Mouse (Mus musculus) embryonic stem cell, embryonic (primary cell): ENCODE data around the gene 1700086D15Rik.

ENCODE experiments used
- CTCF ChIA-PET, 4 experiments: fragments of 300-600 bp in 2 of 4; fragments of 350-600 bp in 2 of 4; sonication (Branson Sonifier 250); formaldehyde crosslinking; loops; one replicate each; lab custom pipeline; 2022; ENCODE audit warnings: inconsistent platforms in 2 of 4; lab: Charles Lee
- POLR2A ChIA-PET, 4 experiments: fragments of 300-600 bp in 2 of 4; fragments of 350-600 bp in 2 of 4; sonication (Branson Sonifier 250); formaldehyde crosslinking; loops; one replicate each; lab custom pipeline; 2022; ENCODE audit warnings: antibody characterized with exemption in 4 of 4, inconsistent platforms in 1 of 4; lab: Charles Lee

Gene 1700086D15Rik

DNA sequence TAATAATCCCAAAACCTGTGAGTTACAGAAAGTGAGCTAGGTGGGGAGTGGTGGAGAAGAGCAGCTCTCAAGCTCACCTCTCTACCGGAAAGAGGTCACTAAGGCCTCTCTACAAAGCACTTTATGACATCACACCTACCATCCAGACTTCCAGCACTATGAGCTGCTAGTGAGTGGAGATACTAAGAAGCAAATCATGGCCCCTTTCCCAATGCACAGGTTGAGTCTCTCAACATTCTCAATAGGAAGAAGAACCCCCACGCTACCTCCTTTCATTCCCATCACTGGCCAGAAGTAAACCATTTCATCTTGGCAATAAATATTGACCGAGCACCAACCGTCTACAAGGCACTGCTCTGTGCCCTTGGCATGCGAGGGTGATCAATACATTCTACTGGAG is at the start of gene 1700086D15Rik:
1700086D15Rik (minus strand) TSS at position 101 of the 400 bp plus-strand sequence.
- POLR2A ChIA-PET, result interaction anchor here in 2 of 4 experiments (1.2 to 4.6 kb wide), 4 partner anchors 11 to 629 kb away, joined by 3 to 21 read pairs (median 8); partner anchors contain the start of gene Map2k4 (in 1 of the 2)
- CTCF ChIA-PET, result interaction anchor here in 1 of 4 experiments (0.9 kb wide), 1 partner anchor 49 kb away, joined by 3 read pairs; no protein-coding TSS in a partner anchor

DNA sequence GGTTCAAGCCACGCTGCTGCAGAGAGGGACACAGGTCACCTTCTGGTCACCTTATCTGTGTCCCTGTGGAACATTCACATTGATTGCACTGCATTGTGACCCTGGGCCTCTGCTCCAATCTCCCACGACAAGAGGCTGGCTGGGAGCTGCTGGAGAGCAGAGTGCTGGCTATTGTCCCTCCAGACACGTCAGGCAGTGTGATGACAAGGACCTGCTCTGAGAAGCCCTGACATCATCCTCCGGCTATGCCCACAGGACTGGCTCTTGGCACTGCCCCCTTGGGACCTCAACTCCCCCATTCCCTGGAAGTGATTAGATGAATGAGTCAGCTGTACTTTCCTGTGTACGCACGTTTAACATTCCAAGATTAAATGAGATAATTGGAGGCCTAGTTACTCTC is 49.8 kb upstream of the 1700086D15Rik start:
- POLR2A ChIA-PET, result interaction anchor here in 1 of 4 experiments (0.8 kb wide), 1 partner anchor 94 kb away, joined by 8 read pairs; no protein-coding TSS in a partner anchor
- CTCF ChIA-PET, result no interaction called here

DNA sequence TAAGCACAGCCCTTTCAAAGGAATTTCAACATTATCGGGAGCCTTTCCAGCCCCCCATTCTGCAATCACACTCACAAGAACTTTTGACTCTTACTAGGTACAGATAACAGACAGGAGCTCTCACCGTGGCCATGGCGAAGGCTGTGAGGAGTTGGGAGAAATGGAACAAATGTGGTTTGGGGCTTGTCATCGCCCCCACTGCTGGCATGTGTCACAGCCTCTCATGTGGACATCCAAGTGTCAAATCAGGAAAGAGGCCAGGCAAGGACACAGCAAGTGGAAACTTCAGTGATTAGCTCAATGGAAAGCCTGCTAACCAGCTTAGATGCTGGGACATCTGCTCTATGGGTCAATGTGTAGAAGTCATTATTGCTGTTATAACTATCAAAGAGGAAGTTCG is 45.6 kb upstream of the 1700086D15Rik start:
- CTCF ChIA-PET, result no interaction called here
- POLR2A ChIA-PET, result no interaction called here

DNA sequence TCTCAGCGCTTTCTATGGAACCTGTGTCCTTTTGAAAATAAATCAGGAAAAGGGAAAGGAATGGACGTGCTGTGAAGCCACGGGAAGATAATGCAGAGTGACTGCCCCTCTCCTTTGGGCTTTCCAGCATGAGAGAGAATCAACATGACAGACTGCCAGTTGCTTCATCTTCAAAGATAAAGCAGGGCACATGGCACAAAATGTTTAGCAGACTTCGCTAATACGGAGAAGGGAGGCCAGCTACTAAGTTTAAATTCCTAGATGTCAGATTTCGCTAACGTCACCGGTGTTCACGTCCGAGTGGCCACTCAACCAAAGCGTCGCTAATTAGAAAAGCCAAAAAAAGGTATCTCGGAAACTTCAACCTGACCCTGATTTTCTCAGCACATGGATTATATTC is 45.0 kb upstream of the 1700086D15Rik start:
- ChIA-PET CTCF (no interaction called here), POLR2A (no interaction called here)

GRCm38 (mm10) chr11:65203020-65203419 is 43.3 kb upstream of the 1700086D15Rik start:
- CTCF ChIA-PET, result no interaction called here
- POLR2A ChIA-PET, result no interaction called here

GRCm38 (mm10) chr11:65202236-65202635 is 42.5 kb upstream of the 1700086D15Rik start:
- ChIA-PET CTCF (interaction anchor here in 1 of 4 experiments (0.6 kb wide), 1 partner anchor 15 kb away, joined by 3 read pairs; no protein-coding TSS in a partner anchor), POLR2A (interaction anchor here in 1 of 4 experiments (0.6 kb wide), 1 partner anchor 12 kb away, joined by 3 read pairs; no protein-coding TSS in a partner anchor)

DNA sequence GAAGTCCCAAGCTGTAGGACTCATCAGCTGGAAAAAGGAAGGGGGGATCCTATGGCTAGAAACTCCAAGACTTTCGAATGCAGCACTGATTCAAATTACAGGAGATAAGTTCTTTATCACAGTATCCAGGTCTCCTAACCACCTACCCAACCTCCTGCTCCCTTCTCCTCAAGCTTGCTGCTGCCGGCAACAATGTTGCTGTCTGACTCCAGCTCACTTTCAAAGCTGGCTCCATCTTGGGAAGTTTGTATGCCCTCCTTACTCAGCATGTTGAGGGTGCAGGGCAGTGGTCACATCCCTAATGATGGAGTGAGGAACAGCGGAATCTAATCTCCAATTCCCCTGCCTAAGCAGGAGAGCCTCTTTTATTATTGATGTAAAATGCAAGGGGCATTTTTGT is 38.3 kb upstream of the 1700086D15Rik start:
- CTCF ChIA-PET, result interaction anchor here in 3 of 4 experiments (1.1 to 1.8 kb wide), 5 partner anchors 11 to 480 kb away, joined by 4 to 8 read pairs (median 5); no protein-coding TSS in a partner anchor

GRCm38 (mm10) chr11:65197280-65197679 is 37.6 kb upstream of the 1700086D15Rik start:
- ChIA-PET POLR2A (interaction anchor here in 1 of 4 experiments (0.7 to 0.8 kb wide), 2 partner anchors 511 to 1500 kb away, joined by 6 to 7 read pairs; no protein-coding TSS in a partner anchor), CTCF (interaction anchor here (0.6 to 1.8 kb wide), 15 partner anchors 9 to 593 kb away, joined by 3 to 8 read pairs (median 4); no protein-coding TSS in a partner anchor)

More for the DNA sequence above, 38.3 kb upstream of the 1700086D15Rik start:
- POLR2A ChIA-PET, result no interaction called here

- CTCF ChIA-PET, result interaction anchor here in 3 of 4 experiments (0.5 to 1.9 kb wide), 4 partner anchors 10 to 366 kb away, joined by 4 to 8 read pairs (median 4); no protein-coding TSS in a partner anchor
- POLR2A ChIA-PET, result interaction anchor here in 1 of 4 experiments (1.3 kb wide), 1 partner anchor 9 kb away, joined by 3 read pairs; no protein-coding TSS in a partner anchor
Observed at GRCm38 (mm10) chr11:65186974-65187373, 27.3 kb upstream of the 1700086D15Rik start.

GRCm38 (mm10) chr11:65185114-65185513 is 25.4 kb upstream of the 1700086D15Rik start:
- ChIA-PET POLR2A (interaction anchor here in 1 of 4 experiments (0.5 kb wide), 1 partner anchor 640 kb away, joined by 3 read pairs; no protein-coding TSS in a partner anchor), CTCF (no interaction called here)

GRCm38 (mm10) chr11:65170121-65170750 is 10.5 kb upstream of the 1700086D15Rik start:
- ChIA-PET CTCF (no interaction called here), POLR2A (interaction anchor here in 1 of 4 experiments (0.6 to 1.7 kb wide), 2 partner anchors 8 to 67 kb away, joined by 3 to 5 read pairs; no protein-coding TSS in a partner anchor)

DNA sequence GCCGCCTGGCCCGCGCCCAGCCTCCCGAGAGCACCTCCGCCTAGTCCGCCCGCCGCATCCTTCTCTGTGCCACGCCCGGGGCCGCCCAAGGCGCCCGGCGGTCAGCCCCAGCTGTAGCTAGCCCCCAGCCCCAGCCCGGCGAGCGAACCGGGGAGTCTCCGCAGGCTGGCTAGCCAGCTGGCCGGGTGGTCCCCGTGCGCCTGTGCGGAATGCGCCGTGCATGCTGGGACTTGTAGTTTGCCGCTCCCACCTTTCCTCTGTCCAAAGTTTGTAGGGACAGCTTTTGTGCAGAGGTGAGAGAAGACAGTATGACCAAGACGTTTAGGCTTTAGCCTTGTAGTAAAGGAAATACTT is 3.1 kb upstream of the 1700086D15Rik start, which contains the start of gene Arhgap44:
Arhgap44 (minus strand) TSS at position 195 of the 354 bp plus-strand sequence.
- ChIA-PET CTCF (interaction anchor here in 1 of 4 experiments (1.0 to 1.4 kb wide), 2 partner anchors 9 to 31 kb away, joined by 3 to 4 read pairs; no protein-coding TSS in a partner anchor), POLR2A (interaction anchor here in 3 of 4 experiments (0.9 to 4.6 kb wide), 17 partner anchors 9 to 245 kb away, joined by 3 to 21 read pairs (median 3); partner anchors contain the start of gene Elac2 (in 1 of the 3))

DNA sequence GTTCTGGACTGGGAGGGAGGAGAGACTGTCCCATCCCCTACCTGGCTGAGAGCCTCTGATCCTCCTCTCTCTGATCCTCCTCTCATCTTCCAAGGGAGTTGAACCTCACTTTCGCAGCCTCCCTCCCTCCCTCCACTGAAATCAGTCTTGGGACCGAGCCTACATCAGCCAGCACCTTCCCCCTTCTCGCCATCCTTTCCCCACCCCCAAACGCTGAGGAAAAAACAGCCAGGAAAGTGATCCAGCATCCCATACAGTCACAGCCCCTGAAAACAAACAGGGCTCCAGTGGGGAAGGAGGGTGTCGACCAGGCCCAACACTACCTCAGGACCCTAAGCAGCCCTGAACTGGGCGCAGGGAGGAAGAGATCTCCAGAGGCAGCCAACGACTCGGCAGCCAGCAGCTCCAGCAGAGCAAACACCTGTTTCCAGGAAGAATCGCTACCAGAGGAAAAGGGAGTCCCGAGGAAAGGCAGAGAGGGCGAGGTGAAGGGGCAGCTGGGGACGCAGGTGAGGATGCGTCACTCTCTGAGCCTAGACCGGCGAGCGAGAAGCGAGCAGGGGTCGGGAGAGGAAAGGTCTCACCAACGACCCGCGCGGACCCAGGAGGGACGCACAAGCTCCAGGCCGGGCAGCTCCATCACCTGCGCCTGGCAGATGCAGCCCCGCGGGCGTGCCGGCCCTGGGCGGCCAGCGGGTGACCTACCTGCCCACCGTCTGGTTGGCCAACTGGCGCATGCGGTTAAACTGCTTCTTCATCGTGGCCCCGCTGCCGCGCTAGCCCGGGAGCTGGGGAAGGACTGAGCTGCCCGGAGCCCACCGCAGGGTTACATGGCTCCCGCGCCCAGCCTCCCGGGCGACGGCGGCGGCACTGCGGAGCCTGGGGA is 2.4 kb upstream of the 1700086D15Rik start:
- CTCF ChIA-PET, result interaction anchor here in 1 of 4 experiments (1.0 to 1.4 kb wide), 2 partner anchors 8 to 30 kb away, joined by 3 to 4 read pairs; no protein-coding TSS in a partner anchor
- POLR2A ChIA-PET, result interaction anchor here in 3 of 4 experiments (0.6 to 4.6 kb wide), 19 partner anchors 8 to 1337 kb away, joined by 3 to 21 read pairs (median 3); partner anchors contain the start of gene Elac2 (in 1 of the 3)

DNA sequence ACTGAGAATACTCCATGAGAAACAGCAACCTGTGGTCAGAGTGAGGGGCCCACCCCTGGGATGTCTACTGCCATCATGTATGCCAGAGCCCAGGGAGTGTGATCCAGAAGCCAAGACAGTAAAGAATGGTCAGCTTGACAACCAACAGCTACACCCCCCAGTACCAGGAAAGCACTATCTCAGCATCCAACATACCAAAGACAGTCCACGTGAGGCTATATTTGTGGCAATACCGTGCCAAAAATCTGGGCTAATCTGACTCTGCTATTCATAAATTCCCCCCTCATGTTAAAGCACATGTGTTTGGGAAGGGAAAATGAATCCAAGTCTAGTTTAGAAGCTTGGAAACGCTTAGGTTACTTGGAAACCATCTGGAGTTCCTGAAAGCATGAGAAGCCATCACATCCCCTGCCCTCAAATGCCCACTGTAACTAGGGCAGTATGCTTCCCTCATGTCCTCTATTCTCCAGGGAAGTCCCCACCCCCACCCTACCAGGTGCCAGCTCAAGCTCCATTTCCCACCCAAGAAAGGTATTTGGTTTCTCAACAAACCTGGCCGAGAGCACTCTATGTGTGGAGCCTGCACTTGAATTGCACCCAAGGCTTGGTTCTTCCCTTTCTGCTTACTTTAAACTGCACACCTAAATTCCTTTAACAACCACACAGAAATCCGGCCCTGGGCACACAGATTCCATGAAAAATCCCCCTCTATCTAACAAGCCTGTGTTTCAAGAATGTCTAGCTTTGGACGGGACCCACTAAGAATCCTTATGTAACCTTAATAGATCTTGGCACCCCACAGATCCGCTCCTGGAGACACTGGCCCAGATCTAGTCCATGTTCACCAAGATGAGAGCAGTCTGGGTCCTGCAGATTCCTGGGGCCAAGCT is 1.5 kb upstream of the 1700086D15Rik start:
- ChIA-PET POLR2A (interaction anchor here in 3 of 4 experiments (1.0 to 4.6 kb wide), 6 partner anchors 7 to 182 kb away, joined by 3 to 21 read pairs (median 4); partner anchors contain the start of gene Elac2 (in 1 of the 3)), CTCF (no interaction called here)

DNA sequence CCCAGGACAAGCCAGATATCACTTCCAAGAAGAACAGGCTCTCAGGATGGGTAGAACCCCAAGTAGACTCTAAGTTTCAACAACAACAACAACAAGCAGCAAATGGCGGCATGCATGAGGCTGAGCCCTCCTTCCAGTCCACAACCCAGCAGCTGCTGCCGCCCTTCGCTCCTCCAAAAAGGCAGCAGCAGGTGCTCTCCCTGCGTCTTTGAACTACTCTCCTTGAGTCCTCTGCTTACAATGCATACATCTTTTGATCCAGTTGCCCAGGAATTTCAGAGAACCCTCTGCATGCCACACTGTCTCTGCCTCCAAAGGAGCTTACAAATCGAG is 1.1 kb downstream of the 1700086D15Rik start:
- CTCF ChIA-PET, result no interaction called here
- POLR2A ChIA-PET, result interaction anchor here in 2 of 4 experiments (0.7 to 3.0 kb wide), 6 partner anchors 10 to 630 kb away, joined by 3 to 12 read pairs (median 4); partner anchors contain the start of gene Map2k4 (in 1 of the 2)

DNA sequence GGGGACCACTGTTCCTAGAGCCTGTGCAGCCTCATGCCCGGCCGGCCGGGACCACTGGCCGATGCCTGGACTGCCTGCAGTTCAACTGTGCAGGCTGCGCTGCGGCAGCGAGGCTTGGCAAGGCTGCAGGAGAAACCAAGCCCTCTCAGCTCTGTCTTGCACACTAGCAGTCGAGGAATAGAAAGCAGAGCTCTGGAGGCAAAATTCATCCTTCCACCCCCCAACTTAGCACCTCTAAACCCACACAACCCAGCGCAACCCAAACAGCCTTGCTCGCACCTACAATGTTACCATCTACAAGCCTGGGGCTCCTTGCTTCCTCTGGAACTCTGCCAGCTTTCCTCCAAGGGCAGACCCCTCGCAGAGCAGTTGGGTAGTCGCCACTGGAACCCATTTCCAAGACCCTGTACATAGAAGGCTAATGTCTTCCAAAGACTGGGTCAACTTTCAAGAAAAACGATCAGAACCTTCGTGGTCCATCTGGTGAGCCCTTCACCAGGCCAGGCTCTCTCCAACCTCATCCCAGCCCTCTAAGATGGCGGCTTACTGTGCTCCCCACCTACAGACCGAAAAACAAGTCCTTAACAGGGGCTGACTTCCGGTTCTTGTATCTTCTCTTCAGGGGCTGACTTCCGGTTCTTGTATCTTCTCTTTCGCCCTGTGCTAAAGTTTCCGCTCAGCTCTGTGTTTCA is 1.6 kb downstream of the 1700086D15Rik start:
- ChIA-PET POLR2A (interaction anchor here in 2 of 4 experiments (0.6 to 3.0 kb wide), 9 partner anchors 10 to 865 kb away, joined by 3 to 12 read pairs (median 3); partner anchors contain the start of gene Map2k4 (in 1 of the 2)), CTCF (interaction anchor here in 1 of 4 experiments (0.7 kb wide), 1 partner anchor 771 kb away, joined by 3 read pairs; no protein-coding TSS in a partner anchor)
